Mouse (Mus musculus): ENCODE measurements around the gene Rnf41. TPM values are rescaled to one million over a fixed set of nuclear protein-coding genes. Genes with fewer than 3 reads are reported as not detected.

Gene Rnf41
- polyA plus RNA-seq, 1 experiment from 2014 or later = 32.8 TPM

- no peaks in the 10 kb centered on the region for H3K4me1 ChIP-seq (ENCODE audit: insufficient read depth)
- peaks cover 46% of the 10 kb centered on the region for H3K36me3 ChIP-seq (ENCODE audit: insufficient read depth)
- H3K27ac ChIP-seq (ENCODE audit: low read depth) = no peak overlapping the region
- H3K27me3 ChIP-seq (ENCODE audit: insufficient read depth, low read length) = no peaks in the 10 kb centered on the region
- H3K4me2 ChIP-seq = no peak overlapping the region
- TF ChIP-seq CTCF (IDR thresholded peaks at IDR 0.05; ENCODE audit: low read depth) = no peak
- H3K4me3 ChIP-seq (ENCODE audit: low read depth, low read length) = no peak overlapping the region
- no peak for DNase-seq
- WGBS = 62% methylated on average over 7 of the region's 7 CpGs
- ATAC-seq (ENCODE audit: insufficient read depth) = no peak
- H3K9me3 ChIP-seq (ENCODE audit: low read depth, low read length) = no peaks in the 10 kb centered on the region
- H3K9ac ChIP-seq = no peak overlapping the region
These were observed 14.0 kb upstream of the Rnf41 start for GRCm38 (mm10) chr10:128397466-128397865.

GRCm38 (mm10) chr10:128400338-128400737 lies 11.1 kb upstream of the Rnf41 start:
- ATAC-seq (ENCODE audit: insufficient read depth) = peak; percentile 28; the same call in 1 of the 2 replicates
- H3K9ac ChIP-seq = no peak overlapping the region
- no peak overlapping the region for H3K4me3 ChIP-seq (ENCODE audit: low read depth, low read length)
- H3K27me3 ChIP-seq (ENCODE audit: insufficient read depth, low read length) = no peaks in the 10 kb centered on the region
- no peak overlapping the region for H3K27ac ChIP-seq (ENCODE audit: low read depth)
- peaks cover 22% of the 10 kb centered on the region for H3K36me3 ChIP-seq (ENCODE audit: insufficient read depth)
- H3K4me2 ChIP-seq = no peak overlapping the region
- peak; percentile 24 for DNase-seq
- no peaks in the 10 kb centered on the region for H3K4me1 ChIP-seq (ENCODE audit: insufficient read depth)
- TF ChIP-seq CTCF (IDR thresholded peaks at IDR 0.05; ENCODE audit: low read depth) = no peak
- no peaks in the 10 kb centered on the region for H3K9me3 ChIP-seq (ENCODE audit: low read depth, low read length)
- 28% methylated on average over 5 of the region's 5 CpGs for WGBS

GRCm38 (mm10) chr10:128401056-128401455 lies 10.4 kb upstream of the Rnf41 start, which contains the start of gene Slc39a5:
Gene Slc39a5 (minus strand): TSS chr10:128401229.
- WGBS = 35% methylated on average over 2 of the region's 2 CpGs
- Histone ChIP-seq H3K9ac (no peak within 1 kb of the TSS), H3K27me3 (ENCODE audit: insufficient read depth, low read length) (no peaks in the 10 kb centered on the region), H3K4me2 (no peak within 1 kb of the TSS), H3K36me3 (ENCODE audit: insufficient read depth) (peaks cover 20% of the 10 kb centered on the region), H3K27ac (ENCODE audit: low read depth) (no peak within 1 kb of the TSS), H3K4me1 (ENCODE audit: insufficient read depth) (no peaks in the 10 kb centered on the region), H3K9me3 (ENCODE audit: low read depth, low read length) (no peaks in the 10 kb centered on the region), H3K4me3 (ENCODE audit: low read depth, low read length) (no peak within 1 kb of the TSS)
- ATAC-seq (ENCODE audit: insufficient read depth) = no peak
- no peak for TF ChIP-seq CTCF (IDR thresholded peaks at IDR 0.05; ENCODE audit: low read depth)
- DNase-seq = no peak

GRCm38 (mm10) chr10:128401638-128402037 lies 9.8 kb upstream of the Rnf41 start:
- DNase-seq = no peak
- Histone ChIP-seq H3K27me3 (ENCODE audit: insufficient read depth, low read length) (no peaks in the 10 kb centered on the region), H3K9me3 (ENCODE audit: low read depth, low read length) (no peaks in the 10 kb centered on the region), H3K4me2 (no peak overlapping the region), H3K4me3 (ENCODE audit: low read depth, low read length) (no peak overlapping the region), H3K27ac (ENCODE audit: low read depth) (no peak overlapping the region), H3K4me1 (ENCODE audit: insufficient read depth) (no peaks in the 10 kb centered on the region), H3K9ac (no peak overlapping the region), H3K36me3 (ENCODE audit: insufficient read depth) (peaks cover 21% of the 10 kb centered on the region; the same call in 1 of the 2 replicates)
- 72% methylated on average over 9 of the region's 9 CpGs for WGBS
- no peak for ATAC-seq (ENCODE audit: insufficient read depth)
- no peak for TF ChIP-seq CTCF (IDR thresholded peaks at IDR 0.05; ENCODE audit: low read depth)

GRCm38 (mm10) chr10:128403931-128404330 lies 7.5 kb upstream of the Rnf41 start:
- WGBS = 81% methylated on average over 7 of the region's 7 CpGs
- no peak overlapping the region for H3K4me3 ChIP-seq (ENCODE audit: low read depth, low read length)
- peaks cover 28% of the 10 kb centered on the region for H3K36me3 ChIP-seq (ENCODE audit: insufficient read depth)
- H3K27me3 ChIP-seq (ENCODE audit: insufficient read depth, low read length) = no peaks in the 10 kb centered on the region
- no peak overlapping the region for H3K27ac ChIP-seq (ENCODE audit: low read depth)
- ATAC-seq (ENCODE audit: insufficient read depth) (no peak), DNase-seq (no peak)
- no peaks in the 10 kb centered on the region for H3K9me3 ChIP-seq (ENCODE audit: low read depth, low read length)
- H3K4me2 ChIP-seq = no peak overlapping the region
- no peak for TF ChIP-seq CTCF (IDR thresholded peaks at IDR 0.05; ENCODE audit: low read depth)
- H3K4me1 ChIP-seq (ENCODE audit: insufficient read depth) = 0 out of 2 replicates have a peak, but pooled peaks cover 4% of the 10 kb centered on the region
- H3K9ac ChIP-seq = no peak overlapping the region

GRCm38 (mm10) chr10:128408591-128409535 lies 2.6 kb upstream of the Rnf41 start:
- DNase-seq (peak; percentile 48), ATAC-seq (ENCODE audit: insufficient read depth) (no peak)

More at GRCm38 (mm10) chr10:128408591-128409535, 2.6 kb upstream of the Rnf41 start:
- Histone ChIP-seq H3K4me1 (ENCODE audit: insufficient read depth) (0 out of 2 replicates have a peak, but pooled peaks cover 8% of the 10 kb centered on the region), H3K4me2 (peak overlapping the region; percentile 98), H3K27me3 (ENCODE audit: insufficient read depth, low read length) (no peaks in the 10 kb centered on the region), H3K27ac (ENCODE audit: low read depth) (peak overlapping the region; percentile 22; the same call in 1 of the 2 replicates), H3K4me3 (ENCODE audit: low read depth, low read length) (peak overlapping the region; percentile 85), H3K9me3 (ENCODE audit: low read depth, low read length) (no peaks in the 10 kb centered on the region), H3K9ac (peak overlapping the region; percentile 58), H3K36me3 (ENCODE audit: insufficient read depth) (peaks cover 27% of the 10 kb centered on the region)
- TF ChIP-seq CTCF (IDR thresholded peaks at IDR 0.05; ENCODE audit: low read depth) = no peak
- whole genome bisulfite sequencing = 16% methylated on average over 35 of the region's 35 CpGs
